Mouse (Mus musculus): ENCODE data around the gene Trim10.

GRCm38 (mm10) chr17:36869284-36869954, at the start of gene Trim10:
- TF ChIP-seq POLR2A (IDR thresholded peaks at IDR 0.05; ENCODE audit: borderline replicate concordance, control insufficient read depth, low read depth, low read length), result 0 out of 2 replicates have a peak, but pooled peaks have one; percentile 20
- TF ChIP-seq CTCF (IDR thresholded peaks at IDR 0.05; ENCODE audit: control insufficient read depth, insufficient read depth, low read length), result no peak

All from bone marrow, adult 2 months (tissue).